Mouse (Mus musculus) heart, embryonic 14.5 days (tissue): ENCODE data around the gene Clca3b. TPM values are rescaled to one million over a fixed set of nuclear protein-coding genes. Genes with fewer than 3 reads are reported as not detected.
"Not testable (repeated sequence)": the region's sequence is repeated elsewhere in the genome, so short reads cannot be mapped to it uniquely, and the experiment has no call there.

Experiments
- ATAC-seq: fragments of 200-750 bp; cut with Nextera tagmentation; 2 replicates; pipeline ENCODE4 v1.8.0; 2017; ENCODE audit warnings: low read depth, moderate TSS enrichment; ENCODE audit not compliant: insufficient number of reproducible peaks, insufficient read depth, low FRiP score
- H3K27ac ChIP-seq, 2 experiments: fragments of 200-500 bp in 1 of 2; fragments of 300-500 bp in 1 of 2; sonication (generic) in 1 of 2; replicated peaks in 1 of 2; 2 replicates each; pipeline ENCODE4 v1.5.1; 2012 to 2014; ENCODE audit warnings: low read depth in 2 of 2, low read length in 2 of 2, control low read depth in 1 of 2, mild to moderate bottlenecking in 1 of 2, mixed read lengths in 1 of 2; ENCODE audit not compliant: control insufficient read depth in 1 of 2, insufficient read depth in 1 of 2
- H3K27me3 ChIP-seq: fragments of 300-500 bp; sonication (generic); 2 replicates; pipeline ENCODE4 v1.6.1; 2014; ENCODE audit warnings: mild to moderate bottlenecking, low read length, control low read depth; ENCODE audit not compliant: control insufficient read depth, insufficient read depth
- H3K36me3 ChIP-seq: fragments of 300-500 bp; sonication (generic); 2 replicates; pipeline ENCODE4 v1.6.1; 2014; ENCODE audit warnings: mild to moderate bottlenecking, control low read depth, low read length, mixed read lengths; ENCODE audit not compliant: control insufficient read depth, insufficient read depth
- H3K4me1 ChIP-seq, 2 experiments: fragments of 200-500 bp in 1 of 2; fragments of 300-500 bp in 1 of 2; sonication (generic) in 1 of 2; 2 replicates each; pipeline ENCODE4 v1.6.1; 2012 to 2014; ENCODE audit warnings: low read length in 2 of 2, control low read depth in 1 of 2, mixed read lengths in 1 of 2; ENCODE audit not compliant: control insufficient read depth in 2 of 2, insufficient read depth in 2 of 2
- H3K4me2 ChIP-seq: fragments of 300-500 bp; sonication (generic); 2 replicates; pipeline ENCODE4 v1.6.1; 2014; ENCODE audit warnings: mild to moderate bottlenecking, low read length
- H3K4me3 ChIP-seq, 2 experiments: fragments of 200-500 bp in 1 of 2; fragments of 300-500 bp in 1 of 2; sonication (generic) in 1 of 2; 2 replicates each; pipeline ENCODE4 v1.5.1; 2012 to 2014; ENCODE audit warnings: low read length in 2 of 2, mild to moderate bottlenecking in 2 of 2, control low read depth in 1 of 2, low read depth in 1 of 2, moderate library complexity in 1 of 2; ENCODE audit not compliant: control insufficient read depth in 1 of 2, insufficient read depth in 1 of 2
- H3K9ac ChIP-seq: fragments of 300-500 bp; sonication (generic); 2 replicates; pipeline ENCODE4 v1.6.1; 2014; ENCODE audit warnings: mild to moderate bottlenecking, low read length
- H3K9me3 ChIP-seq: fragments of 300-500 bp; sonication (generic); 2 replicates; pipeline ENCODE4 v1.6.1; 2016; ENCODE audit warnings: low read length, control low read depth; ENCODE audit not compliant: control insufficient read depth
- WGBS: fragments of 180-500 bp; shearing (Covaris S2); extraction: QIAGEN DNeasy Blood & Tissue Kit; methylation state at CpG from one replicate; pipeline ENCODE4 v1.1.7; 2014; 5-methylcytosine and 5-hydroxymethylcytosine counted together
- polyA plus RNA-seq: library from polyadenylated mRNA; unstranded; fragments of >200 nt; fragmentation: Nextera tagmentation; extraction: Ambion mirVana; gene quantifications from 2 replicates; pipeline ENCODE4 v1.2.1, GENCODE M21; 2014

Clca3b gene
- polyA plus RNA-seq = not detected in 2 replicates

DNA sequence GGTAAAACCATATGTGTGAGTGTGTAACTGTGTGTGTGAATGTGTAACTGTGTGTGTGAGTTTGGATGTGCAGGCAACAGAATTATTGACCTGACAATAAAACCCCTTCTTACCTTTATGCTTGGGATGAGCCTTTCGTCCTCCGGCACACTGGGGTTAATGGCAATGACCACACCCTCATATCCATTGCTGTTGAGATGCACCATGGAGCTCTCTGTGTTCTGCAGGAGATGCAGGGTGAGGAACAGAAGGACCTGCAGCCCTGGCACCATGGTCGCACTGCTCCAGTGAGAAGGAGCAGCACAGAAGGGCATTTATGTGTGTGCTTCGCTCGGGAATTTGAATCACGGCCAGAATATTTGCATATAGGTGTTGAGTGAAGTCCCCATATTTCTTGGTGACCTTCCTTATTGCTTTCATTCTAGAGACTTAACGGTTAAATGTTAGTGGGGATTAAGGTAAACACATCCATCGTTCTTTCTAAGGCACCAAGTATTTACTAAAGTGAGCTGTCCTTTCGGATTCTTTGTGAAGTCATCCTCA lies at the start of gene Clca3b:
Gene Clca3b, minus strand, starts transcription at position 344 of the 543 bp plus-strand sequence.
- H3K9me3 ChIP-seq, ATAC-seq, H3K27ac ChIP-seq, H3K9ac ChIP-seq, H3K27me3 ChIP-seq, H3K36me3 ChIP-seq, H3K4me1 ChIP-seq, H3K4me2 ChIP-seq, H3K4me3 ChIP-seq: not testable (repeated sequence)
- WGBS = 91% methylated on average over 9 of the region's 9 CpGs

DNA sequence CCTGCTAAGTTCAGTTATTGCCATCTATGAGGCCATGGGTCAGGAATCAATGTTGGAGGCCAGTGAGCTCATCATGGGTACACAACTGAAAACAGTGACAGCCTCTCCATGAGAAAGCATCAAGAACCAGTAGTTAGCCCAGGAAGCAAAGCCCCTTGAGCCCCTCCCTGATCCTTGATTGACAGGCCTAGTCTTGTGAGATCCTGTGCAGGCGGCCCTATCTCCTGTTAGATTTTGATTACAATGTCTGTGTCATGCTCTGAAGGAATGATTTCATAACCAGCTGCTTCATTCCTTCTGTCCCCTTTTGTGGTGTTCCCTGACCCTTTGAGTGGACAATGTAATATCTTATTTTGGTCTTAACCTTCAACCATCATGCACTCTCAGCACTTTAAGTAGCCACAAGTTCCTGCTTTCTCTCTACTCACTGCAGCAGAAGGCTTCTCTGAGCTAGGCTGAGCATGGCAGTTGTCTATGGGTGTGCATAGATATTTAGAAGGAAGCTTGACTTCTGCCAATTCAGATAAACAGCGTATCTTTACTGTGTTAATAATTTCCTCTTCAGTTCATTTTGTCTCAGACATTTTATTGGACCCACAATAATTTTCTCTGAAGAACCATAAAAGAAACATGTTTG lies 48.0 kb upstream of the Clca3b start:
- WGBS = 69% methylated on average over 2 of the region's 2 CpGs
- Histone ChIP-seq H3K9me3 (no peaks in the 10 kb centered on the region), H3K4me3 (no peak overlapping the region), H3K9ac (no peak overlapping the region), H3K27me3 (no peaks in the 10 kb centered on the region), H3K4me1 (no peaks in the 10 kb centered on the region), H3K36me3 (no peaks in the 10 kb centered on the region), H3K4me2 (no peak overlapping the region), H3K27ac (no peak overlapping the region)
- no peak for ATAC-seq

DNA sequence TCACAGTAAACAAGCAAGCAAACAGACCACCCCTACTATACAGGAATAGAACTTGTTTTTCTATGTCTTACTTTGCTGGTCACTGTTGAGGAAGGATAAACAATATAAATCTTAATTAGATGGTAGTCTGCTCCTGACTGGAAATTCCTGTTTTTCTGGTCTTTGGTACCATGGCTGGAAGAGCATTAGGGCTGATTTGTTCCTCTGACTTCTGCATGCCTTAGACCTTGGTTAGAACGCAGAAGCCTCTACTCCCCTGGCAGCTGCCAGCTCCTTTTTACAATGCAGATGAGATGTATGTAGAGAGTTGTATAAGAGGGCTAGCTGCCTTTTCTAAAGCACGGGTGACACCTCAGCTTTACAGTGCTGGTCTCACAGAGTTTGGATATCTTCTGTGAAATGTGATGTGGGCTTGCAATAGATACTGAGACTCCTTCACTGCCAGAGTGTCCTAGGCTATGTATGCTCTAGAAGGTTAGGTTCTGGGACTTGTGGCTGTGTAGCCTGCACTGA lies 41.1 kb upstream of the Clca3b start:
- Histone ChIP-seq H3K9ac (no peak overlapping the region), H3K36me3 (no peaks in the 10 kb centered on the region), H3K9me3 (no peaks in the 10 kb centered on the region), H3K4me1 (no peaks in the 10 kb centered on the region), H3K4me2 (no peak overlapping the region), H3K27me3 (no peaks in the 10 kb centered on the region), H3K4me3 (no peak overlapping the region), H3K27ac (no peak overlapping the region)
- WGBS = 59% methylated on average over 2 of the region's 2 CpGs
- no peak for ATAC-seq

DNA sequence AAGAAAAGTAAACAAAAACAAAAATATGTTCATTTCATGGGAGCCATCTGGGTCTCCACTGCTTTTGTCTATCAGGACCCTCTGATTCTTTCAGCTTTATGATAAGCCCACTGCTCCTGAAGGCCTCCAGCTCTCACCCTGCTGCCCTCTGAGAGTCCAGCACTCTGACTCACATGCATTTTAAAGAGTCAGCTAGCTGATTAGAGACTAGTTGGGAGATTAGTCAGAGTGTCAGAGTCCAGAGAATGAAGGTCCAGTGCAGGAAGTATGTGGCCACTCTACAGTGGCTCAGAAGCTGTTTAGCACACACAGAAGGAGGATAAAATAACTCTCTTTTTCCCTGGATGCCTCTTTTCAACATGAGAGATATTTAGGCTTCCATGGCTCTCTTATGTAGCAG lies 37.8 kb upstream of the Clca3b start:
- ATAC-seq = no peak
- no peaks in the 10 kb centered on the region for H3K9me3 ChIP-seq

DNA sequence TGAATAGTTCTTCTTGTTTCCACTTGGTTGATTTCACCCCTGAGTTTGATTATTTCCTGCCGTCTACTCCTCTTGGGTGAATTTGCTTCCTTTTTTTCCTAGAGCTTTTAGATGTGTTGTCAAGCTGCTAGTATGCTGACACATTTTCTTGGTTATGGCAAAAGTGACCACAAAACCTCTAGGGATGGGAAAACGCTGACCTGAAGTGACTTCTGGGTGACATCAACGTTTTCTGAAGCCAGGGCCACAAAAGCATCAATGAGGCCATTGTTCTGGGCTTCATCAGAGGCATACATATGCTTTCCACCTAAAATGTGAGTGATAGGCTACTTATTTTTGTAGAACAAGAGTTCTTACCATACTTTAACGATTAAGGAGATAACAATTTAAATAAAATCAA lies 22.9 kb upstream of the Clca3b start:
- H3K4me2 ChIP-seq, ATAC-seq, H3K4me1 ChIP-seq, H3K27me3 ChIP-seq, H3K9ac ChIP-seq, H3K4me3 ChIP-seq, H3K9me3 ChIP-seq, H3K36me3 ChIP-seq, H3K27ac ChIP-seq: not testable (repeated sequence)
- 60% methylated on average over 4 of the region's 4 CpGs for WGBS

More for the DNA sequence above, 37.8 kb upstream of the Clca3b start:
- no peak overlapping the region for H3K4me3 ChIP-seq
- H3K27ac ChIP-seq = no peak overlapping the region
- no peaks in the 10 kb centered on the region for H3K36me3 ChIP-seq
- H3K4me2 ChIP-seq = no peak overlapping the region
- H3K9ac ChIP-seq = no peak overlapping the region
- no peaks in the 10 kb centered on the region for H3K4me1 ChIP-seq
- H3K27me3 ChIP-seq = no peaks in the 10 kb centered on the region

DNA sequence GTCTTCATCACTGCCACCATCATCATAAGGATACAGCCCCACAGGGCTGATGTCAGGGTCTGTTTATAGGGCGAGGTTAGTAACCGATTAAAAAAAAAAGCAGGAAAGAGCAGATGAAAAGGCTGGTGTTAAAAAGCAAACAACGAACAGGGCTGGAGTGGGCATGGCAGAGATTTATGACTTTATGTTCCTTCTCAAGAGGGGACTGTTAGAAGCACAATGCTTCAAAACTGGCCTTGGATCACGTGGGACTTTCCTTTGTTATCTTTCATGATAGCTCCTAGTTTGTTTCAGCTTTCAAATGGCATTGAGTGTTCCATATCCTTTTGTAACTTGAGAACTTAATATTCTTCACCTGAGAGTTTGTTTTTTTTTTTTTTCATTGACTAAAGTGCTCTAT lies 427 bp upstream of the Clca3b start:
- Histone ChIP-seq H3K4me1 (no peaks in the 10 kb centered on the region), H3K4me2 (no peak overlapping the region), H3K4me3 (no peak overlapping the region), H3K27ac (no peak overlapping the region), H3K36me3 (no peaks in the 10 kb centered on the region), H3K9ac (no peak overlapping the region), H3K27me3 (no peaks in the 10 kb centered on the region), H3K9me3 (no peaks in the 10 kb centered on the region)
- no peak for ATAC-seq
- 58% methylated on average over 4 of the region's 4 CpGs for WGBS

DNA sequence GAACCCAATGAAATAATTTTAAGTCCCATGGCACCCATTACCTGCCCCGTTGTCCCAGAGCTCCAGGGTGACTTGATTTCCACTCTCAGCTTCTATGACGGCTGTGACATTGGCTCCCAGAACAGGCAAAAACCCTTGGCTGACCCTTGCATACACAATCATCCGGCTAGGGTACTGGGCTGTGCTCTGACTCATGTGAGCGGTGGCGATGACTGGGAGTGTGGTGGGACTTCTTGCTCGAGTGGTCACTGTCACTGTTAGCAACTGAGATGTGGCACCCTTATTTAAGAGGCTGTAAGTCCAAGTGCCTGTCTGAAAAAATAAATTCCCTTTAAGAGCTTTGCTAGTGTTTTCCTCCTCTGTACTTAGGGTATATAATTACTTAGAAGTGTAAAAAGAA lies 21.9 kb downstream of the Clca3b start:
- Histone ChIP-seq H3K9ac (no peak overlapping the region), H3K9me3 (no peaks in the 10 kb centered on the region), H3K4me2 (no peak overlapping the region), H3K36me3 (no peaks in the 10 kb centered on the region), H3K27ac (no peak overlapping the region), H3K4me1 (no peaks in the 10 kb centered on the region), H3K27me3 (no peaks in the 10 kb centered on the region), H3K4me3 (no peak overlapping the region)
- WGBS = 72% methylated on average over 6 of the region's 6 CpGs
- no peak for ATAC-seq

DNA sequence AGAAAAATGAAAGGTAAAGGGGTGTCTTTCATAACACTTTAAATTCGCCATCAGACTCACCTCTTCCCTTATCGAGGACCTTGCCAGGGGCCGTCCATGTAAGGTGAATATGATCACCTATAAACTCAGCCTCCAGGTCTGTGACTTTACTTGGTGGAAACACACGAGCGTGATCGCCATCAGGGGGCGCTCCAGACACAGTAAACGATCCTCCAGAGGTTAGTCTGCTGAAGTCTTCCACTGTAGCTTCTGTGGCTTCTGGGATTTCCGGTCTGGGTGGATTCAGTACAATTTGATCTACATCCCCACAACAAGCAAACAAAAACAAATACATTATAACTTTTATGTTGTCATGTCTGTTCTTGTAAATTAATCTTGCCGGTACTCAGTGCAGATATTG lies 24.0 kb downstream of the Clca3b start:
- H3K4me3 ChIP-seq = no peak overlapping the region
- no peaks in the 10 kb centered on the region for H3K9me3 ChIP-seq
- no peak overlapping the region for H3K27ac ChIP-seq
- 14% methylated on average over 10 of the region's 10 CpGs for WGBS
- no peaks in the 10 kb centered on the region for H3K36me3 ChIP-seq
- no peak for ATAC-seq
- H3K4me2 ChIP-seq = no peak overlapping the region
- H3K4me1 ChIP-seq = 0 out of 4 replicates have a peak, but pooled peaks cover 0 to under 1% of the 10 kb centered on the region in 2 experiments
- H3K9ac ChIP-seq = no peak overlapping the region
- H3K27me3 ChIP-seq = no peaks in the 10 kb centered on the region
